ENCODE assay signal across 8 mouse cellular contexts in the genomic region with DNA sequence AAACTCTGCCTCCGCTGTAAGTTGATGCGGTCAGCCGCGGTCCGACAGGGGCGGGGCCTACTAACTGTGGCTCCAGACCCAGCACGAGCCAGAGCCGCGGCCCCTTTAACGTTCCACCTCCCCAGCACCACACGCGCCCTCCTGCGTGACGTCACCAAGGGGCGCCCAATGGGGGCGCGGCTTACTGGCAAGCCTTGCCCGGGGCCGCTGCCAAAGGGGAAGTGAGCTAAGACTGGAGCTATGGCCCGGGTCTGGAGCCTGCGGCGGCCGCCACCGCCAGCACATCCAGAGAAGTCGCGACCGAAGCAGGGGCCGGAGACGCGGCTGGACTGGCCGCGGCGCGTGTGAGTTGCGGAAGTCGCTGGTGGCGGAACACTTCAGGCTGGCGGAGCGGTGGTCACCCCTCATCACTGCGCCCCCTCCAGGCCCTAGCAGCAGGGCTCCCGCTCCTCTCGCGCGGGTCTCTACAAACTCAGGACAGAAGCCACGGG. TPM values are rescaled to one million over a fixed set of nuclear protein-coding genes. Genes with fewer than 3 reads are reported as not detected.
DNase-seq lines count a peak whose midpoint lies in the region; ATAC-seq and TF ChIP-seq lines count a peak whose summit lies in the region.

A gene (plus strand): TSS at position 194 of the 491 bp plus-strand sequence.

- H3K36me3 ChIP-seq in heart, embryonic 12.5 days, result peaks cover 20% of the 10 kb centered on the region
- peaks cover 16% of the 10 kb centered on the region for H3K36me3 ChIP-seq in kidney, postnatal 0 days (ENCODE audit: insufficient read depth, low read length)
- H3K36me3 ChIP-seq in liver, embryonic 11.5 days (ENCODE audit: control insufficient read depth, insufficient read depth, low read length), result peaks cover 8% of the 10 kb centered on the region
- peaks cover 7% of the 10 kb centered on the region for H3K36me3 ChIP-seq in stomach, embryonic 14.5 days (ENCODE audit: control insufficient read depth, insufficient read depth, low read length)

- WGBS in heart, embryonic 12.5 days, result under 1% methylated on average over 45 of the region's 45 CpGs
- WGBS in kidney, postnatal 0 days, result under 1% methylated on average over 45 of the region's 45 CpGs
- WGBS in liver, embryonic 11.5 days, result under 1% methylated on average over 45 of the region's 45 CpGs
- under 1% methylated on average over 44 of the region's 45 CpGs for WGBS in stomach, embryonic 14.5 days

- peak within 1 kb of the TSS; percentile 87 for H3K27ac ChIP-seq in heart, embryonic 12.5 days (ENCODE audit: poor library complexity, severe bottlenecking)
- peak within 1 kb of the TSS; percentile 84 for H3K27ac ChIP-seq in kidney, postnatal 0 days
- H3K27ac ChIP-seq in liver, embryonic 11.5 days (ENCODE audit: low read depth, low read length), result peak within 1 kb of the TSS; percentile 84
- peak within 1 kb of the TSS; percentile 80; the same call in 1 of the 2 replicates for H3K27ac ChIP-seq in stomach, embryonic 14.5 days (ENCODE audit: low read length)

- no peaks in the 10 kb centered on the region for H3K9me3 ChIP-seq in heart, embryonic 12.5 days (replicated peaks)
- no peaks in the 10 kb centered on the region for H3K9me3 ChIP-seq in kidney, postnatal 0 days (replicated peaks; ENCODE audit: low read length)
- H3K9me3 ChIP-seq in liver, embryonic 11.5 days (ENCODE audit: control insufficient read depth, low read length), result no peaks in the 10 kb centered on the region
- H3K9me3 ChIP-seq in stomach, embryonic 14.5 days (ENCODE audit: control insufficient read depth, low read depth, low read length), result no peaks in the 10 kb centered on the region

- 0 out of 2 replicates have a peak, but pooled peaks cover 11% of the 10 kb centered on the region for H3K27me3 ChIP-seq in heart, embryonic 12.5 days (replicated peaks)
- no peaks in the 10 kb centered on the region for H3K27me3 ChIP-seq in kidney, postnatal 0 days (ENCODE audit: insufficient read depth, low read length)
- H3K27me3 ChIP-seq in liver, embryonic 11.5 days (replicated peaks; ENCODE audit: control insufficient read depth, insufficient read depth, low read length), result no peaks in the 10 kb centered on the region
- no peaks in the 10 kb centered on the region for H3K27me3 ChIP-seq in stomach, embryonic 14.5 days (ENCODE audit: control insufficient read depth, insufficient read depth, low read length)

- H3K4me2 ChIP-seq in heart, embryonic 12.5 days, result peak within 1 kb of the TSS; percentile 68
- H3K4me2 ChIP-seq in kidney, postnatal 0 days (ENCODE audit: low read length), result peak within 1 kb of the TSS; percentile 76
- peak within 1 kb of the TSS; percentile 91 for H3K4me2 ChIP-seq in liver, embryonic 11.5 days
- H3K4me2 ChIP-seq in stomach, embryonic 14.5 days (replicated peaks; ENCODE audit: low read depth, low read length), result peak within 1 kb of the TSS; percentile 55

- peak; percentile 65 for TF ChIP-seq CTCF in kidney, postnatal 0 days (IDR thresholded peaks at IDR 0.05; ENCODE audit: low read depth)

- DNase-seq in CD4-positive helper T cell, adult 2 months (ENCODE audit: low read depth, low spot score), result peak; percentile 94
- DNase-seq in brain, embryonic 18.5 days (ENCODE audit: low read depth, low spot score), result peak; percentile 89
- DNase-seq in kidney, postnatal 0 days (ENCODE audit: low spot score), result peak; percentile 99
- peak; percentile 98 for DNase-seq in liver, embryonic 11.5 days (ENCODE audit: low spot score)
- DNase-seq in naive thymus-derived CD4-positive, alpha-beta T cell, adult 2 months (ENCODE audit: low read depth), result peak; percentile 93

- peaks cover 15% of the 10 kb centered on the region for H3K4me1 ChIP-seq in heart, embryonic 12.5 days (replicated peaks)
- H3K4me1 ChIP-seq in kidney, postnatal 0 days (replicated peaks; ENCODE audit: insufficient read depth, low read length), result peaks cover 15% of the 10 kb centered on the region; the same call in 1 of the 2 replicates
- H3K4me1 ChIP-seq in liver, embryonic 11.5 days (replicated peaks; ENCODE audit: control insufficient read depth, insufficient read depth, low read length), result peaks cover 15% of the 10 kb centered on the region
- peaks cover 14% of the 10 kb centered on the region for H3K4me1 ChIP-seq in stomach, embryonic 14.5 days (ENCODE audit: control insufficient read depth, insufficient read depth, low read length)

- peak; percentile 96 for ATAC-seq in erythroid progenitor cell, adult 5-6 weeks (replicated peaks; ENCODE audit: low FRiP score, poor library complexity, severe bottlenecking)
- ATAC-seq in heart, embryonic 12.5 days (ENCODE audit: insufficient number of reproducible peaks, low FRiP score), result peak; percentile 100
- ATAC-seq in kidney, postnatal 0 days (replicated peaks; ENCODE audit: low FRiP score, low read depth), result peak; percentile 100
- ATAC-seq in liver, embryonic 11.5 days (replicated peaks; ENCODE audit: low FRiP score), result peak; percentile 100
- ATAC-seq in stomach, embryonic 14.5 days (ENCODE audit: insufficient number of reproducible peaks, insufficient read depth, low FRiP score, low read depth), result peak; percentile 99

- H3K4me3 ChIP-seq in heart, embryonic 12.5 days, result peak within 1 kb of the TSS; percentile 87
- H3K4me3 ChIP-seq in kidney, postnatal 0 days (replicated peaks; ENCODE audit: low read depth, low read length), result peak within 1 kb of the TSS; percentile 76
- H3K4me3 ChIP-seq in liver, embryonic 11.5 days (ENCODE audit: low read depth, low read length), result peak within 1 kb of the TSS; percentile 91
- H3K4me3 ChIP-seq in stomach, embryonic 14.5 days (ENCODE audit: low read depth, low read length), result peak within 1 kb of the TSS; percentile 71

- peak within 1 kb of the TSS; percentile 88 for H3K9ac ChIP-seq in heart, embryonic 12.5 days
- H3K9ac ChIP-seq in kidney, postnatal 0 days (ENCODE audit: low read depth, low read length), result peak within 1 kb of the TSS; percentile 78
- peak within 1 kb of the TSS; percentile 92 for H3K9ac ChIP-seq in liver, embryonic 11.5 days (ENCODE audit: low read depth, low read length)
- peak within 1 kb of the TSS; percentile 54 for H3K9ac ChIP-seq in stomach, embryonic 14.5 days (replicated peaks; ENCODE audit: low read depth, low read length)

RNA-seq across cellular contexts. Expression of the gene that starts here (rescaled TPM):
- 48.6 and 49.7 TPM in 2 replicates for total RNA-seq in erythroid progenitor cell, adult 5-6 weeks (2015; ENCODE audit: low replicate concordance)
- total RNA-seq in erythroid progenitor cell, adult 5-6 weeks (2017; ENCODE audit: low replicate concordance), result 30.9 and 37.1 TPM in 2 replicates
- 34.2 and 37.4 TPM in 2 replicates for polyA plus RNA-seq in heart, embryonic 12.5 days (2016; fragmentation: Nextera tagmentation; extraction: Ambion mirVana)
- 28.9 and 30.4 TPM in 2 replicates for polyA plus RNA-seq in kidney, postnatal 0 days (2015; fragmentation: Nextera tagmentation; extraction: Ambion mirVana)
- polyA plus RNA-seq in liver, embryonic 11.5 days (2014; fragmentation: Nextera tagmentation; extraction: Ambion mirVana), result 34.9 and 38.7 TPM in 2 replicates
- polyA plus RNA-seq in stomach, embryonic 14.5 days (2014; fragmentation: Nextera tagmentation; extraction: Ambion mirVana), result 54.2 and 55.7 TPM in 2 replicates

Comparison
In these comparisons a context has a peak if more than half of its experiments do, and no peak if none do; other contexts are left out.
1. Peak in every context shown above with its lines: DNase-seq, ATAC-seq, H3K4me3 ChIP-seq and H3K27ac ChIP-seq.